Mouse (Mus musculus) limb, embryonic 11.5 days (tissue): Measurements from ENCODE around the gene Grip2. TPM values are rescaled to one million over a fixed set of nuclear protein-coding genes. Genes with fewer than 3 reads are reported as not detected.
A peak's percentile ranks its signal among the peaks of the same experiment; 100 is the strongest.

ENCODE experiments used
- ATAC-seq: fragments of 200-750 bp; cut with Nextera tagmentation; 2 replicates; pipeline ENCODE4 v1.8.0; 2017; ENCODE audit warnings: low read depth; ENCODE audit not compliant: insufficient number of reproducible peaks, low FRiP score, low TSS enrichment
- DNase-seq: peaks from one replicate; pipeline ENCODE4 v3.0.0-alpha.2; 2015; ENCODE audit warnings: low spot score
- H3K27ac ChIP-seq: fragments of 300-500 bp; sonication (generic); replicated peaks from 2 replicates; pipeline ENCODE4 v1.5.1; 2014; ENCODE audit warnings: low read depth, mild to moderate bottlenecking, low read length
- H3K27me3 ChIP-seq: fragments of 300-500 bp; sonication (generic); 2 replicates; pipeline ENCODE4 v1.6.1; 2014; ENCODE audit warnings: mild to moderate bottlenecking, low read length, mixed read lengths; ENCODE audit not compliant: control insufficient read depth, insufficient read depth
- H3K36me3 ChIP-seq: fragments of 300-500 bp; sonication (generic); 2 replicates; pipeline ENCODE4 v1.6.1; 2014; ENCODE audit warnings: mild to moderate bottlenecking, low read length, moderate library complexity, mixed read lengths; ENCODE audit not compliant: control insufficient read depth, insufficient read depth
- H3K4me1 ChIP-seq: fragments of 300-500 bp; sonication (generic); 2 replicates; pipeline ENCODE4 v1.6.1; 2014; ENCODE audit warnings: low read length, mixed read lengths; ENCODE audit not compliant: control insufficient read depth, insufficient read depth
- H3K4me2 ChIP-seq: fragments of 300-500 bp; sonication (generic); 2 replicates; pipeline ENCODE4 v1.6.1; 2014; ENCODE audit warnings: low read depth, mild to moderate bottlenecking, moderate library complexity; ENCODE audit not compliant: severe bottlenecking
- H3K4me3 ChIP-seq: fragments of 300-500 bp; sonication (generic); 2 replicates; pipeline ENCODE4 v1.5.1; 2014; ENCODE audit warnings: low read depth, low read length
- H3K9ac ChIP-seq: fragments of 300-500 bp; sonication (generic); 2 replicates; pipeline ENCODE4 v1.6.1; 2014; ENCODE audit warnings: mild to moderate bottlenecking, low read length
- H3K9me3 ChIP-seq: fragments of 300-500 bp; sonication (generic); 2 replicates; pipeline ENCODE4 v1.6.1; 2016; ENCODE audit warnings: low read length; ENCODE audit not compliant: control insufficient read depth
- WGBS: fragments of 180-500 bp; shearing (Covaris S2); extraction: QIAGEN DNeasy Blood & Tissue Kit; methylation state at CpG from one replicate; pipeline ENCODE4 v1.1.7; 2014; 5-methylcytosine and 5-hydroxymethylcytosine counted together
- polyA plus RNA-seq: library from polyadenylated mRNA; unstranded; fragments of >200 nt; fragmentation: Nextera tagmentation; extraction: Ambion mirVana; gene quantifications from 2 replicates; pipeline ENCODE4 v1.2.1, GENCODE M21; 2014

The Grip2 gene
- polyA plus RNA-seq, 1 experiment from 2014 or later, result 0.16 TPM

DNA sequence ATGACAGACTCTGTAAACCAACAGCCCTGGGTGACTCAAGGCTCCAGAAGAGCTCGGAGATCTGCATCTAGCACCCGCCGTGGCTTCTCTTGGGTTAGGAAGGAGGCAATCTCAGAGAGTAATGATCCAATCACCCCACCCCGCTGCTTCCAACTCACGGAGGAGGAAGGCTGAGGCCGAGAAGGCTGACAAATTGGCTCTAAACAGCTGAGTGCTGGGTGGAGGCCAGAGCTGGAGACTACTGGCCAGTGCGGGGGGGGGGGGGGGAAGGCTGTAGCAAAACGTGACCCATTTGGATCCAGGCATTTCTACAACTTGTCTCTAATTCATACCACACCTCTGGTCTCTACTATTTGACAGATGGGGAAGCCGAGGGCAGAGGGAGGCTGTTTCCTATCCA, 47.8 kb downstream of the Grip2 start:
- no peak overlapping the region for H3K4me3 ChIP-seq
- H3K4me2 ChIP-seq, result no peak overlapping the region
- H3K36me3 ChIP-seq, result no peaks in the 10 kb centered on the region
- ATAC-seq (no peak), DNase-seq (no peak)
- H3K27ac ChIP-seq, result no peak overlapping the region
- H3K9ac ChIP-seq, result no peak overlapping the region
- no peaks in the 10 kb centered on the region for H3K27me3 ChIP-seq
- no peaks in the 10 kb centered on the region for H3K4me1 ChIP-seq
- no peaks in the 10 kb centered on the region for H3K9me3 ChIP-seq
- 53% methylated on average over 8 of the region's 9 CpGs for WGBS

- Histone ChIP-seq H3K27me3 (no peaks in the 10 kb centered on the region), H3K9ac (no peak overlapping the region), H3K36me3 (no peaks in the 10 kb centered on the region), H3K4me2 (no peak overlapping the region), H3K4me1 (no peaks in the 10 kb centered on the region), H3K4me3 (no peak overlapping the region), H3K27ac (no peak overlapping the region), H3K9me3 (no peaks in the 10 kb centered on the region)
- peak; percentile 83 for DNase-seq
- WGBS, result 14% methylated on average over 9 of the region's 9 CpGs
- 0 out of 2 replicates have a peak, but pooled peaks have one; percentile 21 for ATAC-seq
These were observed 50.5 kb downstream of the Grip2 start for GRCm38 (mm10) chr6:91776543-91776942.

- Histone ChIP-seq H3K27me3 (no peaks in the 10 kb centered on the region), H3K9ac (no peak overlapping the region), H3K36me3 (no peaks in the 10 kb centered on the region), H3K27ac (no peak overlapping the region), H3K9me3 (no peaks in the 10 kb centered on the region), H3K4me3 (no peak overlapping the region), H3K4me2 (no peak overlapping the region), H3K4me1 (no peaks in the 10 kb centered on the region)
- DNase-seq (peak; percentile 50), ATAC-seq (no peak)
- 72% methylated on average over 5 of the region's 5 CpGs for WGBS
These were observed 53.1 kb downstream of the Grip2 start for GRCm38 (mm10) chr6:91773951-91774350.

DNA sequence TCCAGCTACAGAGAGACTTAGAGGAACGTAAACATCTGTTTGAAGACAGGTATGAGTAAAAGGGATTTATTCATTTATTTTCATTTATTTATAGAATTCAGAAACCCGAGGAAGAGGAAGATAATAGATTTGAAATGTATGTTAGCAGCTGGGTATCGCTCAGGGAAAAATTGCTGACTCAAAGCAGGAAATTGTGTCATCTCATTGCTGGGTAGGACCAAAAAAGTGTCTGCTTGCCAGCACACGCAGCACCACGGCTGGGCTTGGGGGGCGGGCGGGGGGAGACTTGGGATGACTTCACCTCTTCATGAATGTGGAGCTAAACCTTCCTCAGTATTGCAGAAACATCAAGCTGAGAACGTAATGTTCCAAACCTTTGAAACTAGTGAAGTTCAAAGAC, 59.5 kb downstream of the Grip2 start:
- Histone ChIP-seq H3K9ac (no peak overlapping the region), H3K4me2 (no peak overlapping the region), H3K9me3 (no peaks in the 10 kb centered on the region), H3K27me3 (no peaks in the 10 kb centered on the region), H3K4me3 (no peak overlapping the region), H3K4me1 (no peaks in the 10 kb centered on the region), H3K36me3 (no peaks in the 10 kb centered on the region), H3K27ac (no peak overlapping the region)
- WGBS, result 82% methylated on average over 8 of the region's 8 CpGs
- ATAC-seq, result no peak
- DNase-seq, result no peak

DNA sequence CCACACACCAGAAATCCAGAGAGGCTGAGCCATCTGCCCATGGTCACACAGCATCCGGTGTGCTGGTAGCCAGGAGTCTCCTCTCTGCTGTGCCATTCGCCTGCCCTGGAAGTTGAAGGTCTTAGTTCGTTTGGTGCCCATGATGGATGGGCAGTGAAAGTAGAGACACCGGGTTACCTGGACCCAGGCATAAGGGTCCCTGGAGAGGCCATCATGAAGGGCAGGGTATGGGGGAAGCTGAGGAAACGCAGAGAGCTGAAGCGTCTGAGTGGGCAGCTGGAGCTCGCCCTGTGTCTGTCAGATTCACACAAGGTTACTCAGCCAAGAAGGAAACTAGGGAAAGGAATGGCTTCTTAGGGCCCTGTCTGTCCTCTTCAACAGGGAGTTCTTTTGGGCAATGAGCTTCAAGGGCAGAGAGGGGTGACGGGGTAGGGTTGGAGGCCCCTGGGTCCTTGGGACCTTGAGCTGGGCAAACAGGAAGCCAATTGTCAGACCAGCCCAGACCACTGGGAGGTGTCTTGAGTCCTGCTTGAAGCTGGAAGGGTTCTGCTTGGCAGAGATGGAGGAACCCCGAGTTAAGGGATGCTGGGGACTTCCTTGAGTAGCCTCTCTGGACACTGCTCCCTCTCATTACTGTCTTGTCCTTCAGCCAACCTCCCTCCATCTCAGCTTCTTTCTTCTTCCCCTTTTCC, 64.9 kb downstream of the Grip2 start:
- no peak overlapping the region for H3K4me2 ChIP-seq
- WGBS, result 80% methylated on average over 9 of the region's 9 CpGs
- no peak for DNase-seq
- no peaks in the 10 kb centered on the region for H3K27me3 ChIP-seq
- ATAC-seq, result no peak
- no peaks in the 10 kb centered on the region for H3K9me3 ChIP-seq
- peaks cover 2% of the 10 kb centered on the region; the same call in 1 of the 2 replicates for H3K36me3 ChIP-seq
- no peaks in the 10 kb centered on the region for H3K4me1 ChIP-seq
- H3K4me3 ChIP-seq, result no peak overlapping the region
- no peak overlapping the region for H3K9ac ChIP-seq
- H3K27ac ChIP-seq, result no peak overlapping the region

- Histone ChIP-seq H3K27ac (no peak overlapping the region), H3K27me3 (no peaks in the 10 kb centered on the region), H3K9me3 (no peaks in the 10 kb centered on the region), H3K9ac (no peak overlapping the region), H3K4me1 (no peaks in the 10 kb centered on the region), H3K36me3 (peaks cover 5% of the 10 kb centered on the region; the same call in 1 of the 2 replicates), H3K4me2 (no peak overlapping the region), H3K4me3 (no peak overlapping the region)
- ATAC-seq (no peak), DNase-seq (no peak)
- 90% methylated on average over 12 of the region's 12 CpGs for WGBS
These were observed 72.2 kb downstream of the Grip2 start for GRCm38 (mm10) chr6:91754845-91755244.

DNA sequence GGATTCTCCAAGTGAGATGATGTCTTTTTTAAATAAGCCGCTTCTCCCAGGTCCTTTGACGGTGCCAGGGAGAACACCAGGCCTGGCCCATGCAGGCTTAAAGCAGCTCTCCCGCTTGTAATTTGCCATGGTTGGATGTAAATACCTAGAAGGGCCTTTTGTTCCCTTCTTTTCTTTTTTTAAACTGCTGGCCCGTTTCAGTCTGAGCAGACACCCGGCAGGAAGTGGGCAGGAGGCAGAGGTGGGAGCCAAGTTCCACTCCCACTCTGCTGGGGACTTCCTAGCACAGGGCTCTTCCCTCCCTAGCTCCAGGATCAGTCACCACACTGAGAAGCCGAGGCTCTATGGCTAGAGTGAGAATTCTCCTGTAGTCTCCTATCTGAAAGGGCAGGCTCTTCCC, 73.0 kb downstream of the Grip2 start:
- Histone ChIP-seq H3K4me2 (no peak overlapping the region), H3K36me3 (peaks cover 7% of the 10 kb centered on the region)

DNA sequence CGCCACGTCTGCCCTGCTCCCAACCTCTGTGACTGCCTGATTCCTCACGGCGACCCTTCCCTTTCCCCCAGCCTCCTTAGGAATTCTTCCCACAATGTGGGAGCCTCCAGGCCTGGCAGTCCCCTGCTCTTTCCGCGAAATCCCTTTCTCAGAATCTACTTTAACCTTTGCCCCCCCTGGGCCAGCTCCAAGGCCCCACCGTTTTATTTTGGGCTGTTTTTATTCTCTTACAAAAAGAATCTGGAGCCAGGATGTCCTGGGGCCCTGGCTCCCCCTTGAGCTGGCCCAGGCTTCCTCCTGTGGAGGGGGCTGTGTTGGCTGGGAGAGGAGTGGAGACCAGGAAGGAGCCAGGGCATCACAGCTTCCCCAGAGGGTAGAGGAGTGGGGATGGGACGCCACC, 74.2 kb downstream of the Grip2 start:
- Histone ChIP-seq H3K4me2 (no peak overlapping the region), H3K9me3 (no peaks in the 10 kb centered on the region), H3K4me3 (no peak overlapping the region), H3K27ac (no peak overlapping the region), H3K4me1 (no peaks in the 10 kb centered on the region), H3K9ac (no peak overlapping the region), H3K27me3 (no peaks in the 10 kb centered on the region), H3K36me3 (peaks cover 14% of the 10 kb centered on the region)
- DNase-seq (no peak), ATAC-seq (no peak)
- WGBS, result 77% methylated on average over 8 of the region's 8 CpGs

More for the DNA sequence above, 73.0 kb downstream of the Grip2 start:
- 86% methylated on average over 6 of the region's 6 CpGs for WGBS
- Histone ChIP-seq H3K4me1 (no peaks in the 10 kb centered on the region), H3K27me3 (no peaks in the 10 kb centered on the region), H3K4me3 (no peak overlapping the region), H3K9ac (no peak overlapping the region), H3K27ac (no peak overlapping the region), H3K9me3 (no peaks in the 10 kb centered on the region)
- ATAC-seq, result no peak
- no peak for DNase-seq

DNA sequence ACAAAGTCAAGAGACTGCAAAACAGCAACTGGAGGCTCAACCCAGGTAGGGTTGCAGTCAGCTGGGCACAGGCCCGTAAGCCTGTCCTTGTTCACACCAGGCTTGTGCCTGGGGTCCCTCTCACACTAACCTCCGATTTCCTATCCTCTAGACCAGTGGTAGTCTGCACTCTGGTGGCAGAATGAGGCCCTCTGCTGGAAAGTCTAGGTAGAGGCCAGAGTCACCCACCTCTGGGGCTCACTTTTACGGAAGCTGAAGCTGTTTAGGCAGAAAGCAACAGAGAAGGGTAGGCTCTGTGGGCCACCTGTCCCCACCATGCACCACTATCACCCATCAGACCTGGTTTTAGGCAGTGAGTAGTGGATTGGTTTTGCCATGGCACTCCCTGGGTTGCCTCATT, 76.1 kb downstream of the Grip2 start:
- H3K4me3 ChIP-seq, result no peak overlapping the region
- H3K4me2 ChIP-seq, result no peak overlapping the region
- WGBS, result 69% methylated on average over 3 of the region's 3 CpGs
- no peak overlapping the region for H3K27ac ChIP-seq
- H3K9ac ChIP-seq, result no peak overlapping the region
- H3K27me3 ChIP-seq, result no peaks in the 10 kb centered on the region
- no peak for DNase-seq
- H3K9me3 ChIP-seq, result no peaks in the 10 kb centered on the region
- ATAC-seq, result no peak
- no peaks in the 10 kb centered on the region for H3K4me1 ChIP-seq
- H3K36me3 ChIP-seq, result peaks cover 16% of the 10 kb centered on the region
